Mouse (Mus musculus) liver, embryonic 12.5 days (tissue): ENCODE data around the gene Scrt2. TPM values are rescaled to one million over a fixed set of nuclear protein-coding genes. Genes with fewer than 3 reads are reported as not detected.

Experiments used
- ATAC-seq: fragments of 200-750 bp; cut with Nextera tagmentation; 2 replicates; pipeline ENCODE4 v1.8.0; 2017; ENCODE audit warnings: moderate number of reproducible peaks, mild to moderate bottlenecking, moderate library complexity
- H3K27ac ChIP-seq: fragments of 300-500 bp; sonication (generic); 2 replicates; pipeline ENCODE4 v1.5.1; 2016; ENCODE audit warnings: mild to moderate bottlenecking
- H3K27me3 ChIP-seq: fragments of 300-500 bp; sonication (generic); replicated peaks from 2 replicates; pipeline ENCODE4 v1.6.1; 2016; ENCODE audit warnings: mild to moderate bottlenecking, moderate library complexity
- H3K36me3 ChIP-seq: fragments of 300-500 bp; sonication (generic); 2 replicates; pipeline ENCODE4 v1.6.1; 2016; ENCODE audit warnings: mild to moderate bottlenecking, moderate library complexity
- H3K4me1 ChIP-seq: fragments of 300-500 bp; sonication (generic); 2 replicates; pipeline ENCODE4 v1.6.1; 2016
- H3K4me2 ChIP-seq: fragments of 300-500 bp; sonication (generic); 2 replicates; pipeline ENCODE4 v1.6.1; 2016; ENCODE audit warnings: mild to moderate bottlenecking, moderate library complexity
- H3K4me3 ChIP-seq: fragments of 300-500 bp; sonication (generic); 2 replicates; pipeline ENCODE4 v1.5.1; 2016; ENCODE audit warnings: mild to moderate bottlenecking, moderate library complexity
- H3K9ac ChIP-seq: fragments of 300-500 bp; sonication (generic); 2 replicates; pipeline ENCODE4 v1.6.1; 2016; ENCODE audit warnings: mild to moderate bottlenecking, moderate library complexity
- H3K9me3 ChIP-seq: fragments of 300-500 bp; sonication (generic); replicated peaks from 2 replicates; pipeline ENCODE4 v1.6.1; 2016; ENCODE audit warnings: mild to moderate bottlenecking, moderate library complexity
- WGBS: fragments of 180-500 bp; shearing (Covaris S2); methylation state at CpG from one replicate; pipeline ENCODE4 v1.1.7; 2016; ENCODE audit not compliant: insufficient replicate concordance; 5-methylcytosine and 5-hydroxymethylcytosine counted together
- polyA plus RNA-seq: library from polyadenylated mRNA; unstranded; fragments of >200 nt; fragmentation: Nextera tagmentation; extraction: Ambion mirVana; gene quantifications from 2 replicates; pipeline ENCODE4 v1.2.1, GENCODE M21; 2016

The Scrt2 gene
- polyA plus RNA-seq, 1 experiment from 2014 or later, result not detected

- H3K36me3 ChIP-seq, result no peaks in the 10 kb centered on the region
- WGBS, result 46% methylated on average over 6 of the region's 6 CpGs
- no peak overlapping the region for H3K4me3 ChIP-seq
- H3K27ac ChIP-seq, result no peak overlapping the region
- peaks cover 90% of the 10 kb centered on the region for H3K27me3 ChIP-seq
- 0 out of 2 replicates have a peak, but pooled peaks cover 5% of the 10 kb centered on the region for H3K4me1 ChIP-seq
- H3K9me3 ChIP-seq, result no peaks in the 10 kb centered on the region
- H3K4me2 ChIP-seq, result no peak overlapping the region
- no peak for ATAC-seq
- no peak overlapping the region for H3K9ac ChIP-seq
Measured at GRCm38 (mm10) chr2:152084298-152084697, 3.0 kb downstream of the Scrt2 start.

- Histone ChIP-seq H3K9me3 (no peaks in the 10 kb centered on the region), H3K4me1 (0 out of 2 replicates have a peak, but pooled peaks cover 5% of the 10 kb centered on the region), H3K4me2 (no peak overlapping the region), H3K27ac (no peak overlapping the region), H3K4me3 (no peak overlapping the region), H3K36me3 (no peaks in the 10 kb centered on the region), H3K9ac (no peak overlapping the region), H3K27me3 (peaks cover 90% of the 10 kb centered on the region)
- 24% methylated on average over 6 of the region's 6 CpGs for WGBS
- no peak for ATAC-seq
Measured at GRCm38 (mm10) chr2:152085414-152085813, 4.1 kb downstream of the Scrt2 start.

GRCm38 (mm10) chr2:152086451-152086850 lies 5.1 kb downstream of the Scrt2 start:
- Histone ChIP-seq H3K27ac (no peak overlapping the region), H3K4me3 (no peak overlapping the region), H3K4me2 (no peak overlapping the region), H3K9me3 (no peaks in the 10 kb centered on the region), H3K9ac (no peak overlapping the region), H3K36me3 (no peaks in the 10 kb centered on the region), H3K27me3 (peaks cover 90% of the 10 kb centered on the region), H3K4me1 (0 out of 2 replicates have a peak, but pooled peaks cover 5% of the 10 kb centered on the region)
- WGBS, result 66% methylated on average over 6 of the region's 6 CpGs
- no peak for ATAC-seq

GRCm38 (mm10) chr2:152087111-152087510 lies 5.8 kb downstream of the Scrt2 start:
- no peak overlapping the region for H3K4me2 ChIP-seq
- ATAC-seq, result no peak
- H3K4me3 ChIP-seq, result no peak overlapping the region
- H3K27me3 ChIP-seq, result peaks cover 90% of the 10 kb centered on the region
- H3K9ac ChIP-seq, result no peak overlapping the region
- H3K27ac ChIP-seq, result no peak overlapping the region
- no peaks in the 10 kb centered on the region for H3K36me3 ChIP-seq
- H3K9me3 ChIP-seq, result no peaks in the 10 kb centered on the region
- WGBS, result 64% methylated on average over 5 of the region's 5 CpGs
- H3K4me1 ChIP-seq, result 0 out of 2 replicates have a peak, but pooled peaks cover 2% of the 10 kb centered on the region

GRCm38 (mm10) chr2:152089078-152089477 lies 7.7 kb downstream of the Scrt2 start:
- no peaks in the 10 kb centered on the region for H3K9me3 ChIP-seq
- ATAC-seq, result no peak
- no peak overlapping the region for H3K4me3 ChIP-seq
- peaks cover 7% of the 10 kb centered on the region for H3K4me1 ChIP-seq
- no peak overlapping the region for H3K4me2 ChIP-seq
- H3K27ac ChIP-seq, result no peak overlapping the region
- 7% methylated on average over 4 of the region's 4 CpGs for WGBS
- H3K9ac ChIP-seq, result no peak overlapping the region
- H3K27me3 ChIP-seq, result peaks cover 90% of the 10 kb centered on the region
- no peaks in the 10 kb centered on the region for H3K36me3 ChIP-seq

- Histone ChIP-seq H3K4me2 (no peak overlapping the region), H3K4me1 (peaks cover 7% of the 10 kb centered on the region), H3K36me3 (no peaks in the 10 kb centered on the region), H3K27ac (no peak overlapping the region), H3K4me3 (no peak overlapping the region), H3K9me3 (no peaks in the 10 kb centered on the region), H3K27me3 (peaks cover 90% of the 10 kb centered on the region), H3K9ac (no peak overlapping the region)
- WGBS, result 72% methylated on average over 5 of the region's 5 CpGs
- ATAC-seq, result no peak
Measured at GRCm38 (mm10) chr2:152089581-152089980, 8.3 kb downstream of the Scrt2 start.

- 70% methylated on average over 5 of the region's 5 CpGs for WGBS
- Histone ChIP-seq H3K9ac (no peak overlapping the region), H3K27me3 (peaks cover 90% of the 10 kb centered on the region)
Measured at GRCm38 (mm10) chr2:152090486-152090885, 9.2 kb downstream of the Scrt2 start.

GRCm38 (mm10) chr2:152091342-152092056 lies 10.2 kb downstream of the Scrt2 start:
- Histone ChIP-seq H3K27ac (no peak overlapping the region), H3K36me3 (no peaks in the 10 kb centered on the region), H3K4me1 (peaks cover 7% of the 10 kb centered on the region), H3K4me3 (no peak overlapping the region), H3K9me3 (no peaks in the 10 kb centered on the region), H3K4me2 (no peak overlapping the region), H3K9ac (no peak overlapping the region), H3K27me3 (peaks cover 93% of the 10 kb centered on the region)
- no peak for ATAC-seq
- 36% methylated on average over 12 of the region's 12 CpGs for WGBS

More at GRCm38 (mm10) chr2:152090486-152090885, 9.2 kb downstream of the Scrt2 start:
- no peak for ATAC-seq
- H3K9me3 ChIP-seq, result no peaks in the 10 kb centered on the region
- H3K36me3 ChIP-seq, result no peaks in the 10 kb centered on the region
- H3K4me3 ChIP-seq, result no peak overlapping the region
- peaks cover 7% of the 10 kb centered on the region for H3K4me1 ChIP-seq
- H3K4me2 ChIP-seq, result no peak overlapping the region
- no peak overlapping the region for H3K27ac ChIP-seq

GRCm38 (mm10) chr2:152092927-152093326 lies 11.6 kb downstream of the Scrt2 start:
- no peaks in the 10 kb centered on the region for H3K36me3 ChIP-seq
- no peak overlapping the region for H3K27ac ChIP-seq
- H3K27me3 ChIP-seq, result peaks cover 96% of the 10 kb centered on the region
- H3K4me2 ChIP-seq, result peak overlapping the region; percentile 61
- peaks cover 7% of the 10 kb centered on the region for H3K4me1 ChIP-seq
- H3K9ac ChIP-seq, result no peak overlapping the region
- 5% methylated on average over 45 of the region's 45 CpGs for WGBS
- peak overlapping the region; percentile 40 for H3K4me3 ChIP-seq
- no peak for ATAC-seq
- H3K9me3 ChIP-seq, result no peaks in the 10 kb centered on the region

GRCm38 (mm10) chr2:152093356-152093792 lies 12.0 kb downstream of the Scrt2 start:
- WGBS, result 3% methylated on average over 60 of the region's 60 CpGs
- Histone ChIP-seq H3K27me3 (peaks cover 98% of the 10 kb centered on the region), H3K27ac (no peak overlapping the region), H3K9me3 (no peaks in the 10 kb centered on the region), H3K36me3 (no peaks in the 10 kb centered on the region), H3K4me3 (peak overlapping the region; percentile 40), H3K4me2 (peak overlapping the region; percentile 61), H3K4me1 (peaks cover 7% of the 10 kb centered on the region), H3K9ac (no peak overlapping the region)
- no peak for ATAC-seq

GRCm38 (mm10) chr2:152094856-152095545 lies 13.7 kb downstream of the Scrt2 start:
- H3K27me3 ChIP-seq, result peaks cover 96% of the 10 kb centered on the region
- peak overlapping the region; percentile 28 for H3K4me2 ChIP-seq
- H3K4me3 ChIP-seq, result no peak overlapping the region
- peaks cover 7% of the 10 kb centered on the region for H3K4me1 ChIP-seq
- WGBS, result 6% methylated on average over 29 of the region's 29 CpGs
- 0 out of 2 replicates have a peak overlapping the region, but pooled peaks have one; percentile 4 for H3K9ac ChIP-seq
- 0 out of 2 replicates have a peak, but pooled peaks have one; percentile 14 for ATAC-seq
- H3K27ac ChIP-seq, result no peak overlapping the region
- no peaks in the 10 kb centered on the region for H3K36me3 ChIP-seq
- no peaks in the 10 kb centered on the region for H3K9me3 ChIP-seq

- Histone ChIP-seq H3K36me3 (no peaks in the 10 kb centered on the region), H3K4me1 (peaks cover 7% of the 10 kb centered on the region), H3K4me3 (no peak overlapping the region), H3K4me2 (no peak overlapping the region), H3K27ac (no peak overlapping the region), H3K9ac (no peak overlapping the region), H3K27me3 (peaks cover 96% of the 10 kb centered on the region), H3K9me3 (no peaks in the 10 kb centered on the region)
- 52% methylated on average over 2 of the region's 2 CpGs for WGBS
- no peak for ATAC-seq
Measured at GRCm38 (mm10) chr2:152096922-152097321, 15.6 kb downstream of the Scrt2 start.
